Comparison of ENCODE assay signal across 8 mouse cellular contexts in genomic region chr12:113186326-113187010, GRCm38 (mm10). TPM values are rescaled to one million over a fixed set of nuclear protein-coding genes. Genes with fewer than 3 reads are reported as not detected.
A peak's percentile ranks its signal among the peaks of the same experiment; 100 is the strongest.
DNase-seq lines count a peak whose midpoint lies in the region; ATAC-seq and TF ChIP-seq lines count a peak whose summit lies in the region.

No protein-coding gene starts in this region.

- H3K4me2 ChIP-seq in hindbrain, embryonic 12.5 days (replicated peaks) = peak overlapping the region; percentile 88
- H3K4me2 ChIP-seq in midbrain, embryonic 15.5 days = peak overlapping the region; percentile 79

- peaks cover 32% of the 10 kb centered on the region for H3K36me3 ChIP-seq in hindbrain, embryonic 12.5 days
- H3K36me3 ChIP-seq in midbrain, embryonic 15.5 days (replicated peaks) = peaks cover 26% of the 10 kb centered on the region

- peaks cover 22% of the 10 kb centered on the region for H3K4me1 ChIP-seq in hindbrain, embryonic 12.5 days
- peaks cover 31% of the 10 kb centered on the region for H3K4me1 ChIP-seq in midbrain, embryonic 15.5 days

- no peaks in the 10 kb centered on the region for H3K9me3 ChIP-seq in hindbrain, embryonic 12.5 days (replicated peaks)
- no peaks in the 10 kb centered on the region for H3K9me3 ChIP-seq in midbrain, embryonic 15.5 days

- H3K27me3 ChIP-seq in hindbrain, embryonic 12.5 days = no peaks in the 10 kb centered on the region
- H3K27me3 ChIP-seq in midbrain, embryonic 15.5 days (replicated peaks) = no peaks in the 10 kb centered on the region

- peak; percentile 13; the same call in 1 of the 2 replicates for ATAC-seq in hindbrain, embryonic 12.5 days (ENCODE audit: low FRiP score)
- ATAC-seq in midbrain, embryonic 15.5 days (replicated peaks) = peak; percentile 15

- 41% methylated on average over 12 of the region's 12 CpGs for WGBS in hindbrain, embryonic 12.5 days
- 36% methylated on average over 12 of the region's 12 CpGs for WGBS in midbrain, embryonic 15.5 days

- peak overlapping the region; percentile 83 for H3K9ac ChIP-seq in hindbrain, embryonic 12.5 days
- peak overlapping the region; percentile 87 for H3K9ac ChIP-seq in midbrain, embryonic 15.5 days

- no peak for TF ChIP-seq CTCF in left cerebral cortex, adult 2 months (IDR thresholded peaks at IDR 0.05)

- DNase-seq in left cerebral cortex, adult 2 months (ENCODE audit: extremely low spot score in 1 of 2, low spot score in 2 of 2) = no peak
- DNase-seq in left cerebral cortex, adult 9 months (ENCODE audit: low spot score in 2 of 2) = no peak
- DNase-seq in cerebellum, adult 9-10 months = peak; percentile 55
- no peak for DNase-seq in left cerebral cortex, adult 18-20 months (ENCODE audit: low spot score in 2 of 2)
- DNase-seq in Muller cell, postnatal 12 days (ENCODE audit: inconsistent ontology term) = no peak
- no peak for DNase-seq in lung, postnatal 14 days

- intact Hi-C loops in left cerebral cortex, adult 2 months (cut with DNase I) = loop anchor here (5.0 kb wide), 1 partner anchor 39 kb away; the partner anchor contains the start of gene Crip1

- H3K27ac ChIP-seq in left cerebral cortex, adult 2 months = peak overlapping the region; percentile 84
- H3K27ac ChIP-seq in hindbrain, embryonic 12.5 days = no peak overlapping the region
- peak overlapping the region; percentile 68 for H3K27ac ChIP-seq in midbrain, embryonic 15.5 days

- peak overlapping the region; percentile 80 for H3K4me3 ChIP-seq in left cerebral cortex, adult 2 months
- peak overlapping the region; percentile 70 for H3K4me3 ChIP-seq in hindbrain, embryonic 12.5 days
- peak overlapping the region; percentile 78 for H3K4me3 ChIP-seq in midbrain, embryonic 15.5 days

RNA-seq across cellular contexts. Expression of gene Tmem121, which starts 0.7 kb away (rescaled TPM):
- 10 to 100 TPM; 27.8 to 28.6 TPM for total RNA-seq in left cerebral cortex, adult 2 months (2021)
- polyA plus RNA-seq in hindbrain, embryonic 12.5 days (2016; fragmentation: Nextera tagmentation; extraction: Ambion mirVana) = 22.9 and 23.2 TPM in 2 replicates
- polyA plus RNA-seq in midbrain, embryonic 15.5 days (2015; fragmentation: Nextera tagmentation; extraction: Ambion mirVana) = 44.9 and 50.6 TPM in 2 replicates
- 10 to 100 TPM; 25.5 to 27.5 TPM for total RNA-seq in left cerebral cortex, adult 18-20 months (2021)

RNA-seq across cellular contexts. Expression of gene Tedc1, which starts 30.2 kb away (rescaled TPM):
- total RNA-seq in left cerebral cortex, adult 2 months (2021) = 1 to 10 TPM; 1.7 to 2.2 TPM
- polyA plus RNA-seq in hindbrain, embryonic 12.5 days (2016; fragmentation: Nextera tagmentation; extraction: Ambion mirVana) = 34.1 and 38.5 TPM in 2 replicates
- polyA plus RNA-seq in midbrain, embryonic 15.5 days (2015; fragmentation: Nextera tagmentation; extraction: Ambion mirVana) = 12.7 and 16.3 TPM in 2 replicates
- 1 to 10 TPM in 1 of 2 experiments, under 1 TPM in 1; 1.00 to 1.4 TPM for total RNA-seq in left cerebral cortex, adult 18-20 months (2021)

RNA-seq across cellular contexts. Expression of gene Crip1, which starts 40.4 kb away (rescaled TPM):
- total RNA-seq in left cerebral cortex, adult 2 months (2021) = 10 to 100 TPM; 14.4 to 15.0 TPM
- 84.5 and 90.8 TPM in 2 replicates for polyA plus RNA-seq in hindbrain, embryonic 12.5 days (2016; fragmentation: Nextera tagmentation; extraction: Ambion mirVana)
- polyA plus RNA-seq in midbrain, embryonic 15.5 days (2015; fragmentation: Nextera tagmentation; extraction: Ambion mirVana) = 23.7 and 27.3 TPM in 2 replicates
- 10 to 100 TPM; 14.3 to 15.9 TPM for total RNA-seq in left cerebral cortex, adult 18-20 months (2021)

RNA-seq across cellular contexts. Expression of gene Crip2, which starts 46.4 kb away (rescaled TPM):
- 100 to 1,000 TPM; 143 to 148 TPM for total RNA-seq in left cerebral cortex, adult 2 months (2021)
- 217 and 245 TPM in 2 replicates for polyA plus RNA-seq in hindbrain, embryonic 12.5 days (2016; fragmentation: Nextera tagmentation; extraction: Ambion mirVana)
- 370 and 393 TPM in 2 replicates for polyA plus RNA-seq in midbrain, embryonic 15.5 days (2015; fragmentation: Nextera tagmentation; extraction: Ambion mirVana)
- total RNA-seq in left cerebral cortex, adult 18-20 months (2021) = 100 to 1,000 TPM; 142 to 162 TPM
